Mouse (Mus musculus) heart, adult 2 months (tissue): ENCODE measurements around the gene Fnbp1.

Source experiments
- CTCF ChIP-seq: fragments of 200-600 bp; IDR thresholded peaks from 2 replicates; pipeline ENCODE4 v1.8.1; 2022; ENCODE audit warnings: antibody characterized with exemption, mild to moderate bottlenecking, moderate library complexity
- EP300 ChIP-seq: fragments of 200-500 bp; IDR thresholded peaks from 2 replicates; pipeline ENCODE4 v1.6.1; 2011; ENCODE audit warnings: low read depth, low read length, control low read depth; ENCODE audit not compliant: insufficient read depth

DNA sequence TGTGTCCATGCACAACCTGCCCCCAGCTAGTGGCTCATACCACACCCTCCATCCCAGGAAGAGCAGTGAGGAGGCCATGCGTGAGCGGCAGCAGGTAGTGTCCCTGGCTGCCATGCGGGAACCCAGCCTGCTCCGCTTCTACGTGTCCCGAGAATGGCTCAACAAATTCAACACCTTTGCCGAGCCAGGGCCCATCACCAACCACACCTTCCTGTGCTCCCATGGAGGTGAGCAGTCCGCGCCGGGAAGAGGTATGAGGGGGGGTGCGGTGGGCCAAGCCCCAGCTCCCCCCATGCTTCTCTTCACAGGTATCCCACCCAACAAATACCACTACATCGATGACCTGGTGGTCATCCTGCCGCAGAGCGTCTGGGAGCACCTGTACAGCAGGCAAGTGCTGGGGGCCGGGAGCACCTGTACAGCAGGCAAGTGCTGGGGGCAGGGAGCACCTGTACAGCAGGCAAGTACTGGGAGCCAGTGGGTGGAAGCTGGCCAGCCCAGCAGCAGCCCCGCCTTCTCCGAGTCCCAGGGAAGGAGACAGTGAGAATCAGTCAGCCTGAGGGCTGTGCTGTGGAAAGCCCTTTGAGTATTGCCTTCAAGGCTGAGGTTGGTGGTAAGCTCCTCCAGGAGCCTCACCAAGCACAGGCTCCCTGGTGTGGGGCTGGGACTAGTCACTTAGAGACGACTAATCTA is 124.0 kb downstream of the Fnbp1 start:
- TF ChIP-seq CTCF (no peak), EP300 (no peak)
